Mouse (Mus musculus) neural tube, embryonic 12.5 days (tissue): ENCODE results near the gene Sf3b2. TPM values are rescaled to one million over a fixed set of nuclear protein-coding genes. Genes with fewer than 3 reads are reported as not detected.

ENCODE experiments used
- ATAC-seq: fragments of 200-750 bp; cut with Nextera tagmentation; 2 replicates; pipeline ENCODE4 v1.8.0; 2017; ENCODE audit warnings: low read depth, mild to moderate bottlenecking, moderate TSS enrichment, moderate library complexity; ENCODE audit not compliant: low FRiP score
- H3K27ac ChIP-seq: fragments of 300-500 bp; sonication (generic); 2 replicates; pipeline ENCODE4 v1.5.1; 2016
- H3K27me3 ChIP-seq: fragments of 300-500 bp; sonication (generic); replicated peaks from 2 replicates; pipeline ENCODE4 v1.6.1; 2016; ENCODE audit warnings: mild to moderate bottlenecking
- H3K36me3 ChIP-seq: fragments of 300-500 bp; sonication (generic); 2 replicates; pipeline ENCODE4 v1.6.1; 2016; ENCODE audit warnings: mild to moderate bottlenecking
- H3K4me1 ChIP-seq: fragments of 300-500 bp; sonication (generic); 2 replicates; pipeline ENCODE4 v1.6.1; 2016
- H3K4me2 ChIP-seq: fragments of 300-500 bp; sonication (generic); replicated peaks from 2 replicates; pipeline ENCODE4 v1.6.1; 2016; ENCODE audit warnings: mild to moderate bottlenecking
- H3K4me3 ChIP-seq: fragments of 300-500 bp; sonication (generic); 2 replicates; pipeline ENCODE4 v1.5.1; 2016
- H3K9ac ChIP-seq: fragments of 300-500 bp; sonication (generic); 2 replicates; pipeline ENCODE4 v1.6.1; 2016; ENCODE audit warnings: mild to moderate bottlenecking
- H3K9me3 ChIP-seq: fragments of 300-500 bp; sonication (generic); 2 replicates; pipeline ENCODE4 v1.6.1; 2016; ENCODE audit warnings: mild to moderate bottlenecking
- WGBS: fragments of 180-500 bp; shearing (Covaris S2); methylation state at CpG from one replicate; pipeline ENCODE4 v1.1.7; 2016; 5-methylcytosine and 5-hydroxymethylcytosine counted together
- polyA plus RNA-seq: library from polyadenylated mRNA; unstranded; fragments of >200 nt; fragmentation: Nextera tagmentation; extraction: Ambion mirVana; gene quantifications from 2 replicates; pipeline ENCODE4 v1.2.1, GENCODE M21; 2016

The Sf3b2 gene
- 351 and 381 TPM in 2 replicates for polyA plus RNA-seq

- Histone ChIP-seq H3K4me1 (peaks cover 25% of the 10 kb centered on the region), H3K27me3 (no peaks in the 10 kb centered on the region), H3K36me3 (peaks cover 34% of the 10 kb centered on the region), H3K4me3 (peak within 1 kb of the TSS; percentile 89), H3K4me2 (peak within 1 kb of the TSS; percentile 88), H3K9me3 (no peaks in the 10 kb centered on the region), H3K27ac (peak within 1 kb of the TSS; percentile 62; the same call in 1 of the 2 replicates), H3K9ac (peak within 1 kb of the TSS; percentile 86)
- WGBS = under 1% methylated on average over 46 of the region's 46 CpGs
- ATAC-seq = peak; percentile 93
Measured at GRCm38 (mm10) chr19:5294972-5295735, at the start of gene Sf3b2. Sf3b2 (minus strand) TSS chr19:5295455.

GRCm38 (mm10) chr19:5341360-5341759 is 46.1 kb upstream of the Sf3b2 start:
- Histone ChIP-seq H3K9me3 (no peaks in the 10 kb centered on the region), H3K4me1 (no peaks in the 10 kb centered on the region), H3K4me3 (no peak overlapping the region), H3K36me3 (no peaks in the 10 kb centered on the region), H3K4me2 (no peak overlapping the region), H3K27me3 (no peaks in the 10 kb centered on the region), H3K9ac (no peak overlapping the region), H3K27ac (no peak overlapping the region)
- no peak for ATAC-seq
- 94% methylated on average over 7 of the region's 7 CpGs for WGBS

GRCm38 (mm10) chr19:5337975-5338374 is 42.7 kb upstream of the Sf3b2 start:
- H3K27ac ChIP-seq = no peak overlapping the region
- H3K27me3 ChIP-seq = no peaks in the 10 kb centered on the region
- no peak overlapping the region for H3K4me2 ChIP-seq
- H3K9me3 ChIP-seq = no peaks in the 10 kb centered on the region
- no peak overlapping the region for H3K9ac ChIP-seq
- no peaks in the 10 kb centered on the region for H3K4me1 ChIP-seq
- H3K36me3 ChIP-seq = no peaks in the 10 kb centered on the region
- WGBS = 21% methylated on average over 5 of the region's 5 CpGs
- no peak for ATAC-seq
- no peak overlapping the region for H3K4me3 ChIP-seq

- Histone ChIP-seq H3K4me2 (no peak within 1 kb of the TSS), H3K9ac (no peak within 1 kb of the TSS), H3K4me1 (no peaks in the 10 kb centered on the region), H3K36me3 (no peaks in the 10 kb centered on the region), H3K27ac (no peak within 1 kb of the TSS), H3K27me3 (no peaks in the 10 kb centered on the region), H3K9me3 (no peaks in the 10 kb centered on the region), H3K4me3 (no peak within 1 kb of the TSS)
- 86% methylated on average over 6 of the region's 6 CpGs for WGBS
- no peak for ATAC-seq
Measured at GRCm38 (mm10) chr19:5335441-5335840, 40.2 kb upstream of the Sf3b2 start, which contains the start of gene Catsper1. Catsper1 (plus strand) TSS chr19:5335741.

- no peak overlapping the region for H3K27ac ChIP-seq
- H3K36me3 ChIP-seq = no peaks in the 10 kb centered on the region
- H3K4me1 ChIP-seq = no peaks in the 10 kb centered on the region
- WGBS = 81% methylated on average over 5 of the region's 5 CpGs
- H3K4me2 ChIP-seq = no peak overlapping the region
- ATAC-seq = no peak
- H3K9ac ChIP-seq = no peak overlapping the region
- no peaks in the 10 kb centered on the region for H3K9me3 ChIP-seq
- H3K4me3 ChIP-seq = no peak overlapping the region
- H3K27me3 ChIP-seq = no peaks in the 10 kb centered on the region
Measured at GRCm38 (mm10) chr19:5334741-5335140, 39.5 kb upstream of the Sf3b2 start.

GRCm38 (mm10) chr19:5327970-5328369 is 32.7 kb upstream of the Sf3b2 start:
- WGBS = 80% methylated on average over 19 of the region's 19 CpGs
- Histone ChIP-seq H3K9ac (no peak overlapping the region), H3K4me1 (no peaks in the 10 kb centered on the region), H3K4me2 (no peak overlapping the region), H3K4me3 (no peak overlapping the region), H3K36me3 (no peaks in the 10 kb centered on the region), H3K9me3 (no peaks in the 10 kb centered on the region), H3K27me3 (no peaks in the 10 kb centered on the region), H3K27ac (no peak overlapping the region)
- no peak for ATAC-seq

- H3K9ac ChIP-seq = no peak overlapping the region
- ATAC-seq = no peak
- H3K9me3 ChIP-seq = no peaks in the 10 kb centered on the region
- no peaks in the 10 kb centered on the region for H3K36me3 ChIP-seq
- H3K27ac ChIP-seq = no peak overlapping the region
- no peak overlapping the region for H3K4me3 ChIP-seq
- no peaks in the 10 kb centered on the region for H3K27me3 ChIP-seq
- H3K4me2 ChIP-seq = no peak overlapping the region
- H3K4me1 ChIP-seq = no peaks in the 10 kb centered on the region
- 65% methylated on average over 17 of the region's 17 CpGs for WGBS
Measured at GRCm38 (mm10) chr19:5323801-5324200, 28.5 kb upstream of the Sf3b2 start.

GRCm38 (mm10) chr19:5313189-5313588 is 17.9 kb upstream of the Sf3b2 start:
- Histone ChIP-seq H3K27me3 (no peaks in the 10 kb centered on the region), H3K4me2 (no peak overlapping the region), H3K36me3 (no peaks in the 10 kb centered on the region; the same call in 1 of the 2 replicates), H3K4me3 (no peak overlapping the region), H3K9ac (no peak overlapping the region), H3K4me1 (no peaks in the 10 kb centered on the region), H3K27ac (no peak overlapping the region), H3K9me3 (peaks cover 9% of the 10 kb centered on the region; the same call in 1 of the 2 replicates)
- WGBS = 90% methylated on average over 8 of the region's 8 CpGs
- ATAC-seq = no peak

- 83% methylated on average over 7 of the region's 7 CpGs for whole genome bisulfite sequencing
- H3K9ac ChIP-seq = no peak overlapping the region
Measured at GRCm38 (mm10) chr19:5309025-5309424, 13.8 kb upstream of the Sf3b2 start.

GRCm38 (mm10) chr19:5306968-5307734 is 11.9 kb upstream of the Sf3b2 start:
- Histone ChIP-seq H3K27me3 (peaks cover 10% of the 10 kb centered on the region), H3K4me2 (peak overlapping the region; percentile 47), H3K36me3 (peaks cover 30% of the 10 kb centered on the region), H3K9ac (no peak overlapping the region), H3K27ac (no peak overlapping the region), H3K9me3 (0 out of 2 replicates have a peak, but pooled peaks cover 6% of the 10 kb centered on the region), H3K4me1 (no peaks in the 10 kb centered on the region), H3K4me3 (peak overlapping the region; percentile 15; the same call in 1 of the 2 replicates)
- WGBS = 41% methylated on average over 98 of the region's 98 CpGs
- no peak for ATAC-seq

More at GRCm38 (mm10) chr19:5309025-5309424, 13.8 kb upstream of the Sf3b2 start:
- H3K36me3 ChIP-seq = peaks cover 26% of the 10 kb centered on the region
- H3K9me3 ChIP-seq = 0 out of 2 replicates have a peak, but pooled peaks cover 6% of the 10 kb centered on the region
- H3K27ac ChIP-seq = no peak overlapping the region
- H3K27me3 ChIP-seq = peaks cover 10% of the 10 kb centered on the region
- H3K4me2 ChIP-seq = no peak overlapping the region
- no peaks in the 10 kb centered on the region for H3K4me1 ChIP-seq
- H3K4me3 ChIP-seq = no peak overlapping the region
- ATAC-seq = no peak

GRCm38 (mm10) chr19:5306279-5306678 is 11.0 kb upstream of the Sf3b2 start:
- WGBS = 86% methylated on average over 6 of the region's 6 CpGs
- Histone ChIP-seq H3K4me3 (no peak overlapping the region), H3K27me3 (peaks cover 10% of the 10 kb centered on the region), H3K36me3 (peaks cover 30% of the 10 kb centered on the region), H3K27ac (no peak overlapping the region), H3K4me1 (no peaks in the 10 kb centered on the region), H3K9me3 (0 out of 2 replicates have a peak, but pooled peaks cover 6% of the 10 kb centered on the region), H3K9ac (no peak overlapping the region), H3K4me2 (no peak overlapping the region)
- ATAC-seq = no peak

GRCm38 (mm10) chr19:5302455-5302854 is 7.2 kb upstream of the Sf3b2 start:
- H3K4me1 ChIP-seq = peaks cover 7% of the 10 kb centered on the region; the same call in 1 of the 2 replicates
- H3K4me2 ChIP-seq = no peak overlapping the region
- 0 out of 2 replicates have a peak, but pooled peaks cover 1% of the 10 kb centered on the region for H3K9me3 ChIP-seq
- 25% methylated on average over 4 of the region's 4 CpGs for WGBS
- H3K36me3 ChIP-seq = peaks cover 24% of the 10 kb centered on the region
- H3K4me3 ChIP-seq = no peak overlapping the region
- peaks cover 9% of the 10 kb centered on the region; the same call in 1 of the 2 replicates for H3K27me3 ChIP-seq
- H3K27ac ChIP-seq = no peak overlapping the region
- H3K9ac ChIP-seq = no peak overlapping the region
- ATAC-seq = no peak
